Mouse (Mus musculus) retina, adult 2 months (tissue): ENCODE measurements around the gene Cdc27.
A peak's percentile ranks its signal among the peaks of the same experiment; 100 is the strongest.

Experiments
- DNase-seq: peaks from one replicate; pipeline ENCODE4 v3.0.0-alpha.2; 2012; ENCODE audit warnings: low read depth, low spot score

The Cdc27 gene

GRCm38 (mm10) chr11:104550406-104550974, at the start of gene Cdc27, which contains the start of gene Myl4:
Gene Cdc27, minus strand, starts transcription at chr11:104550620.
Gene Myl4, plus strand, starts transcription at chr11:104550663.
- DNase-seq: peak; percentile 98

- no peak for DNase-seq
These were observed 49.0 kb upstream of the Cdc27 start for GRCm38 (mm10) chr11:104599265-104599945.

GRCm38 (mm10) chr11:104596365-104596764, 45.9 kb upstream of the Cdc27 start:
- no peak for DNase-seq

GRCm38 (mm10) chr11:104592066-104592835, 41.8 kb upstream of the Cdc27 start:
- DNase-seq: no peak

- peak; percentile 47 for DNase-seq
These were observed 39.7 kb upstream of the Cdc27 start for GRCm38 (mm10) chr11:104590148-104590547.

GRCm38 (mm10) chr11:104589570-104589969, 39.1 kb upstream of the Cdc27 start:
- DNase-seq: no peak

- no peak for DNase-seq
These were observed 38.1 kb upstream of the Cdc27 start for GRCm38 (mm10) chr11:104588513-104588912.

- no peak for DNase-seq
These were observed 37.5 kb upstream of the Cdc27 start for GRCm38 (mm10) chr11:104587904-104588303.

- DNase-seq: no peak
These were observed 35.1 kb upstream of the Cdc27 start for GRCm38 (mm10) chr11:104585495-104585894.

- DNase-seq: no peak
These were observed 32.4 kb upstream of the Cdc27 start for GRCm38 (mm10) chr11:104582630-104583364.

- DNase-seq: no peak
These were observed 31.8 kb upstream of the Cdc27 start for GRCm38 (mm10) chr11:104582308-104582606.

- no peak for DNase-seq
These were observed 31.3 kb upstream of the Cdc27 start for GRCm38 (mm10) chr11:104581446-104582307.

GRCm38 (mm10) chr11:104580606-104581005, 30.2 kb upstream of the Cdc27 start:
- DNase-seq: no peak

- no peak for DNase-seq
These were observed 29.7 kb upstream of the Cdc27 start for GRCm38 (mm10) chr11:104580091-104580490.

- DNase-seq: no peak
These were observed 29.2 kb upstream of the Cdc27 start for GRCm38 (mm10) chr11:104579575-104579974.

- no peak for DNase-seq
These were observed 28.7 kb upstream of the Cdc27 start for GRCm38 (mm10) chr11:104579084-104579483.

GRCm38 (mm10) chr11:104578074-104578473, 27.7 kb upstream of the Cdc27 start:
- no peak for DNase-seq

- DNase-seq: no peak
These were observed 26.6 kb upstream of the Cdc27 start for GRCm38 (mm10) chr11:104576772-104577612.

GRCm38 (mm10) chr11:104572566-104572965, 22.1 kb upstream of the Cdc27 start:
- no peak for DNase-seq

- DNase-seq: no peak
These were observed 21.7 kb upstream of the Cdc27 start for GRCm38 (mm10) chr11:104572091-104572490.
